Mouse (Mus musculus) lung, postnatal 36 days (tissue): Measurements from ENCODE around the gene Psmc4.
A peak's percentile ranks its signal among the peaks of the same experiment; 100 is the strongest.

ENCODE experiments used
- DNase-seq: peaks from one replicate; pipeline ENCODE4 v3.0.0; 2022; ENCODE audit warnings: mixed read lengths

Psmc4 gene

DNA sequence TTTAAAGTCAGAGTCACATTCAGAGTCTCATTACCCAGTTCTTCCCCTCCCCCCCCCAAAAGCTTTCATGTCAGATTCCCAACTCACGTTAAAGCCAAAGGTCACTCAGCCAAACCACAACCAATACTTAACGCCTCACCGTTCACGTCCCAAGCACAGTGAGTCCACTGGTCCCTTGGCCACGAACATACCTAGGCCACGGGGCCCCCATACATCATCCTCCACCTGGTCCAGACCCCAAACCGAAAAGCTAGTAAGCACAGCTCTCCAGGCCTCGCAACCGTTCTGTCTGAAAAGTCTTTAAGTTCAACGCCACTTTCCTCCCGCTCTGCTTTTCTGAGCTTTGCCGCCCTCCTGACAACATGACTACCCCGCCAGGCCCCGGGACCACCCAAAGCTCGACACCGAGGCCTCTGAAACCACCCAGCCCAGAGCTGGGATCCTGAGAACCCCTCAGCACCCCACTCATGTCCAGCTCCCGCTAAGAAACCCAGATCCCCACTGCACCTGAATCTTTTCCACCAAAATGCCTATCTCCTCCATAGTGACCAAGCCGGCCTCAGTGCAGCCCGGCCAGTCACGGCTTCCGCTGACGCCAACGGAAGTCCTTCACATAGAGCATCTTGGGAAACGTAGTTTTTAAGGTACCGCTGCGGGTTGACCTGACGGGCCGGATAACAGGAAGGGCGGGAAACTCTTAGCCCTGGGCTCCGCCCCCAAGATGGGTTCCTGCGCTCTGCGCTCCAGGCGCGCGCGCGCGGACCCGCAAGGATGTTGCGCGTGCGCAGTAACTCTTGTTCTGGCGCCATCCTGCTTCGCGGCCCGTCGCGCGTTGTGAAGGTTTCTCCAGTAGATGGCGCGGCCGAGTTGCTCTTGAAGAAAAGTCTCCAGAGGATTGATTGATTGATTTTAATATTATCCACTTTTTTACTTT is at the start of gene Psmc4:
Gene Psmc4, minus strand, starts transcription at position 626 of the 934 bp plus-strand sequence.
- peak; percentile 99 for DNase-seq

DNA sequence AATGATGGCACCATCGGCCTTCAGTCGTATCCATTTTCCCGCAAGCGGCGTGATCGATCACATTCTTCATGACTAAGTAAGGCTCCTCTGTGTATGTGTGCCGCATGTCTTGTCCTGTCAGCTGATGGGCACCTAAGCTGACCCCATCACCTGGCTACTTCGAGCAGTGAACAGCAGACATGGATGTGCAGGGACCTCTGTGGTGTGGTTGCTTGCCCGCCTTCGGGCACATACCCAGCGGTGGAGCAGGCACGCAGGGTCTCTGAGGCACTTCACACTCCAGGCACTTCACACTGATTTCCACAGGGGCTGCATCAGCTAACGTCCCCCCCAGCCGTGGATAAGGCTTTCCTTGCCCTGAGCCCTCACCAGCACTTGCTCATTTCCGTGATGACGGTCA is 49.2 kb upstream of the Psmc4 start:
- no peak for DNase-seq

DNA sequence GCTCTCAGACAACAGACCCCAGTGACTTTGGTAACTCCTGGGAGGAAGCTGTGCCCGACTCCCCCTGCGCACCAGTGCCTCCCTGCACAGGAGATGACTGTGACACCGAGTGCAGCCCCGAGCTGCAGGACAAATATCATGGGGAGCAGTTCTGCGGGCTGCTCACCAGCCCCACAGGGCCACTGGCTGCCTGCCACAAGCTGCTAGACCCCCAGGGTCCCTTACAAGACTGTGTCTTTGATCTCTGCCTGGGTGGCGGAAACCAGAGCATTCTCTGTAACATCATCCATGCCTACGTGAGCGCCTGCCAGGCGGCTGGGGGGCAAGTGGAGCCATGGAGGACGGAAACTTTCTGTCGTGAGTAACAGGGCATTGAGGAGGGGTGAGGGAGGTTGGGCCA is 43.6 kb upstream of the Psmc4 start:
- DNase-seq, result no peak

DNA sequence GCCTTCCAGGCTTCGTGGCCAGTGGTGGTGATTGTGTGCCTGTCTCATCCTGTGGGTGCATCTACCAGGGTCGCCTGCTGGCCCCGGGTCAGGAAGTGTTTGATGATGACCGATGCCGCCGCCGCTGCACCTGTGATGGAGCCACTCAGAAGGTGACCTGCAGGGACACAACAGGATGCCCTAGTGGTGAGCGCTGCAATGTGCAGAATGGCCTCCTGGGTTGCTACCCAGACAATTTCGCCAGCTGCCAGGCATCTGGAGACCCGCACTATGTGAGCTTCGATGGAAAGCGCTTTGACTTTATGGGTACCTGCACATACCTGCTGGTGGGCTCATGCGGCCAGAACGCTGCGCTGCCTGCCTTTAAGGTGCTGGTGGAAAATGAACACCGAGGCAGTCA is 36.3 kb upstream of the Psmc4 start:
- no peak for DNase-seq

DNA sequence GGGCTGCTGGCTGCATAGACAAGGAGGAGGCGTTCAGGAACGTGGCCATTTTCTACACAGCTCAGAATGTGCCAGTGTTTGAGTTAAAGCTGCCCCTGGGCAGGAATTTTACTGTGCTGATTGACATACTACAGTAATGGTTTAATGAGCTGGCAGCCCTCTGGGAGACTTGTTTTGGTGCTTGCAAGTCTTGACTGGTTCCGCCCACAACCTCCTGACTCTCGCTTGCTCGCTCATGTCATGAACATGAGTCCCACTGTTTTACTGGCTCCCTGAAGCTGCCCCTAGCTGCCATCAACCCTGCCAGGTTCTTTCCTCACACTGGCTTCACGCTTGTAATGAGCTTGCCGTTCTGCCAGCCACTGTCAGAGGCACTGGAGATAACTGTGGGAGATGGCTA is 34.3 kb upstream of the Psmc4 start:
- no peak for DNase-seq

DNA sequence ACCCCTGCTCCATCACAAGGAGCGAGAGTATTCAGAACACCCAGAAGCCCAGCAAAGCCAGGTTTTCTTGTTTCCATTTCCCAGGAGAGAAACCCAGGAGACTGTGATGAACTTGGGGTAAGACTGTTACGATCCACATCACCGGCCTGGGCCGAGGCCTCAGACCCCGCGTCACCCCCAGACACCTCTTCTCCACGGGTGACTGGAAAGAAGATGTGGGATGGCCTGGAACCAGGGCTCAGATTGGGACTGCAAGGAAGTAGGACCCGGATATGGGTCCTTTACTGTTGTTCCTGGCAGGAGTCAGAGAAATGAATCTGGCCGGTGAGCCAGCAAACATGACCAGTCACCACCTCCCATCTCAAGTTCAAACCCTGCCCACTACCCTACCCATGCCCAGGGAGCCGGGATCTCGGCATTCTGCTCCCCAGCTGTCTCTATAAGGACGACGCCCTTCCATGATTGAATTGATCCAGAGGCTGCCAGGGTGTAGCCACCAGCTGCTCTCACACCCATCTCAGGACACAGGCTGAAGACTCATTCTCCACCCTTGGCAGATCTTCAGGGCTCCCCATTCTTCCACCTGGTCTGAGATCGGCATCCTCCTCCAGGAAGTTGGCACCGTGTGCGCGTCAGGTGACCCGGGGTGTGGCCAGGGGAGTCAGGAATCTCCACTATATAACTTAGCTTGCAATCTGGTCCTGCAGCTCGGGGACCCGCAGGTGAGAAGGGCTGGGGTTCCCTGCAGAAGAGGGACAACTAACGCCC is 20.8 kb upstream of the Psmc4 start, which contains the start of gene Fcgbp:
Gene Fcgbp, plus strand, starts transcription at position 706 of the 768 bp plus-strand sequence.
- DNase-seq, result no peak

DNA sequence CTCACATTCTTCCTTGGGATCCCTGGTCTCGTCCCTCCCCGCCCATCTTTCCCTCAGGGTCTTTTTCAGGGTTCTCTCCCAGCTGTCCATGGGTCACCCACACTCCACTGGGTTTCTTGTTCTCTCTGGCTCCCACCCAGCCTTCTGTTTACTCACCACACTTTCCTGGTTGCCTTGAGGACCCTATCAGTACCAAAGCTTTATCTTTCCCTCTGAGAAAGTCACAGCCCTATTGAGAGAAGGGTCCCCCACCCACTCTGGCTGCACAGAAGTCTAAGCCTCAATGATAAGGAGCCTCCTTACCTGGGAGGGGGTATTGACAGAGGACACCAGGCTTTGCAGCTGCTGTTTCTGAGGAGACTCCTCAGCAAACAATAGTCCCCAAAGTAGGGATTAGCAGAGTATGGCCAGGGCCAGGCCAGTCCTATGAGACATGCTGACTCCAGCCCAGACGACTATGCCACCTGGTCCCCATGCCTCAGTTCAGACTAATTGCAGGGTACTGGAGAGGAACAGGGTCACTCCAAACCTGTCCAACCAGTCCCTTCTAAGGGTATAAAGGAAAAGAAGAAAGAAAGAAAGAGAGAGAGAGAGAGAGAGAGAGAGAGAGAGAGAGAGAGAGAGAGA is 19.8 kb upstream of the Psmc4 start:
- no peak for DNase-seq

DNA sequence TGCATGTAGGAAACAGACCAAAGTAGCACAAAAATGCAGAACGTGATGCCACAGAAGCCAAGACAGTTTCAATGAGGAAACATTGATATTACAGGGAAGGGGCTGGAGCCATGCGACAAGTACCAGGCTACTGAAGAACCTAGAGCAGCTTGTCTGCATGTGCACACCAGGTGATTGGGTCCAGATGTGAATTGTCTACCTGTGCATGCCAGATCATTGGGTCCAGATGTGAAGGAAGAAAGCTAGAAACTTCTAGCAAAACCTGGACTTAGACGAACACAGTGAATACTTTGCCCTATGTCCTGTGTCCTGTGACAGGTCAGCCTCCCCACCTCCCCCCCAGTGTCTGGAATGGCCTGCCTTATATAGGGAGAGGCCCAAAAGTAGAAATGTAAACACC is 18.8 kb upstream of the Psmc4 start:
- no peak for DNase-seq

DNA sequence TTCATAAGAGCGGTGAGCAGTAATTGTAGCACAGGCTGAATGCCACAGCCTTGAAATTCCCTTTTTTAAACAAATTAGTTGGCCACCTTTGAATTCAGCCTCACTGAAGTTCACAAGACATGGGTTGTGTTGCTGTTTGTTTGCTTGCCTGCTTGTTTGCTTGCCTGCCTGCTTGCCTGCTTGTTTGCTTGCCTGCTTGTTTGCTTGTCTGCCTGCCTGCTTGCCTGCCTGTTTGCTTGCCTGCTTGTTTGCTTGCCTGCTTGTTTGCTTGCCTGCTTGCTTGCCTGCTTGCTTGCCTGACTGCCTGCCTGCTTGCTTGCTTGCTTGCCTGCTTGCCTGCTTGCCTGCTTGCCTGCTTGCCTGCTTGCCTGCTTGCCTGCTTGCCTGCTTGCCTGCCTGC is 10.1 kb upstream of the Psmc4 start:
- DNase-seq, result no peak

DNA sequence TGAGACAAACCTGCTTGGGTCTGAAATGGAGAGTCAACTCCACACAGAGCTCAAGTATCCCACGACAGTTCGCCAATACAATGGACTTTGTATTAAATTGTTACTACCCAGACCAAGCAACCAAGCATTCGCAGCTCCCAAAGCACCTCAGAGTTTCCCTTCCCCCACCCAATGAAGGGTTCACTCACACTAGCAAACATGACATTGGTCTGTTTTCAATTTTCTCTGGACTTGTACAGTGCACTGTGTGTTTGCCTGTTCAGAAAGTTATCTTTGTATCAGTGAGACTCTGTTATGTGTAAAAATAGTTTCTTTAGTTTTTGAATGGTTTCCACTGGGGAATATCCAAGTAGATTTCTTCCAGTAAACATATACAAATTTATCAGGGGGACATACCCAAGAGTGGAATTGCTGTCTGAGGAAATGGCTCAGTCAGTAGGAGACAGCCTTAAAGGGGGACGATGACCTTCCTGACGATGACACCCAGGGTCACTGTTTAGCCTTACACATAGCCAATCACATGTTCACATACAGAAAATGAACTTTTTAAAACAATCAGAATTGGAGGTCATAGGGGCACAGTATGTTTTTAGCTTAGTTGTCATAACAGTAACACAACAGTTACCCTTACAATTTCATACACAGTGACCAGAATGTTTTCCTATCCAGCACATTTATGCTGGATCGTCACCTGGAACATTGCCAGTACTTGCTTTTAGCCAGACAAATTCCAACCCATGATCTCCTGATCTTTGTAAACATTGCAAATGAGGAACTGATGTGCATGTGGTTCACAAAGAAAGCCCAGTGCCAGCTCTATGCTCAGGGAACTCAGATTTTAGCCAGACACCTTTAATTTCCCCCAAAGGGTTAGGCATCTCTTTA is 3.4 kb upstream of the Psmc4 start:
- peak; percentile 42 for DNase-seq

DNA sequence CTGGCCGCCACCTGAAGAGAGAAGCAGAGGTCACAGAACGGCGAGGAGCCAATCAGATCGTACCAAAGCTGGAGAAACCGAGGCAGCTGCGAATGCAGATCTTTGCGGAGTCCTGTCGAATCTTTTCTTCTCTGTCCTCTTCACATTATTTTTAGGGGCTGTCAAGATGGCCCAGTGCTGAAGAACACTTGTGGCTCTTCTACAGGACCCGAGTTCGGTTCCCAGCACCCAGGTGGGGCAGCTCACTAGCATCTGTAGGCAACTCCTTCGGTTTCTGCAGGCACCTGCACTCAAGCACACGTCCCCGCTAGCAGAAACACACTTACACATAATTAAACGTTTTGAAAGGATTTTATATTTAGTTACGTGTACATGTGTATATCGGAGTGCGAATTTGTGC is 683 bp upstream of the Psmc4 start:
- DNase-seq, result no peak

DNA sequence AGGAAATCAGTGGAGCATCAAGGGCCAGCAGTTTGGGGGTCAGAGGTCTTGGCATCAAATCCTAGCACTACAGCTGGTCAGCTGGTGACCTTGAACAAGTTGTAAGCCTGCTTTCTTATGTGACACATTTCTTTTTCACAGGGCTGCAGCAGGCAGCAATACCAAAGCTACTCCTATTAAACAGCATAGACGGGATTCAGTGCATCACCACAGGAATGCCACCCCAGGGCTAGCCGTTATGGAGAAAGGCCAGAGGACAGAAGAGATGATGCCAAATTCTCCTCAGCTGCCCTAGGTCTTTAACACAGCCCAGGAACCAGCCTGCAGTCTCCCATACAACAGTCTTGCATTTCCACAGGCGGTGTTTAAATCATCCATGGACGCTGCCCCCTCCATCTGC is 5.4 kb downstream of the Psmc4 start:
- no peak for DNase-seq

DNA sequence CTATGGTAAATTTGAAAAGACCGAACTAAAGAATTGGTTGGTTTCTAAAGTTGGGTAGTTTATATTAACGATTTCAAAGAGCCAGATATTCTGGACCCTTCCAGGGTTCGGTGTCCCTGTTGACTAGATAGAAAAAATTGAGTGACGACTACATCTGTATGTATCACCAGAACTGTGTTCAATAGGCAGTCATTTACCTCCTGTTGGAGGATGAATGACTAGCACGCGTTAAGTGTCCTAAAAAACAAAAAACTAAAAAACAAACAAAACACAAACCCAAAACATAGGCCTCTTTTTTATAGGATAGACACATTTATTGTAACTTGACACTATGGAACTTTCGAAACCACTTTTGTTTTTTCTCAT is 35.5 kb downstream of the Psmc4 start:
- DNase-seq, result no peak

DNA sequence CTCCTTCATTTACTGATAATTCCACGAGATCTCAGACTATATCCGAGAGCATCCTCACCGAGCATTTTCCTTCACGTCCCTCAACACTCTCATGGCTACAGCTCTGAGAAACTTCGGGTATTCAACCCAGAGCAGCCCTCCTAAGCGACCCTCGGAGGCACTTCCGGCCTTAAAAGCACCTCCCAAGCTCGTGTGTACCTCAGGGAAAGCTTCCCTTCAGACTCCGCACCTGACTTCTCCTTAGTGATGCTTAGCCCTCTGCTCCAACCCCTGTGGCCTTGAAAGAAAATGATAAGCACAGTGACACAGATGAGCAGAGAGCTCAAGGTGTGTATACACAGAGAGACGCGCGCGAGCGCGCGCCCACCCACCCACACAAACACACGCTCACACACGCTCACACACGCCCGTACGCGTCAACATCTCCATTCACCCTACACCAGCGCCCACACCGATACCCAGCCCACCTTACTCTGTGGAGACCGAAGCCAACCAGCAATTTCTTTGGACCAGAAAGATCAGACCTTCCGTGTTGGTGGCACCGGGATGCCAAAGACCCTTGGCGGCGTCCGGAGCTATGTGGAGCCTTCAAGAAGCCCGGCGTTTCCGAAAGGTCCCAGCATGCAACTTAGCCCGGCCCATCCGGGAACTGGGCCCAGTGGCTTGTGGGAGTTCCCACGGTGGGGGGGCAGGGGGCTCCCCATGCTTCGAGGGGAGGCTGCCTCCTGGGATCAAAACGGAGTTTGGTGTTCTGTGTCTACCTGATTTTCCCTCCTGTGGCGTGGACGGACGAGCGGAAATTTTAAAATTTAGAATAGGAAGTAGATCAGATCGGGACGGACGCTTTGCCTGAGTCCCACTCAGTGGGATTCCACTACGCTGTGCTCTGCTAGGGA is 36.1 kb downstream of the Psmc4 start, which contains the start of gene Zfp850:
Gene Zfp850, minus strand, starts transcription at position 567 of the 896 bp plus-strand sequence.
- DNase-seq, result peak; percentile 85

DNA sequence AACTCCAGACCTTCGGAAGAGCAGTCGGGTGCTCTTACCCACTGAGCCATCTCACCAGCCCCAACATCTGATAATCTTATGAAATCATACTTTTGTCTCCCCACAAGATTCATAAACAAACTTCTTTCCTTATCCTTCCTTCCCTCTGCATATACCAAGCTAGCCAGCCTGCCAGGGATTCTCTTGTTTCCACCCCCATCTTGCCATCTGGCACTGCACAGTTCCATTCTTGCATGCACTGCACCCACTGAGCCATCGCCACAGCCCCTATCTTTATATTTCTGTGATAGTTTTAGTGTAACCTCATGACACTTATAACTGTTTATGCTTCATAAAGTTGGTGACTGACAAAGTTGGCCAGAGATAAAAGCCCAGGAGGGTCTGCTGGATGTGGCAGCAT is 39.6 kb downstream of the Psmc4 start:
- no peak for DNase-seq
